Mouse (Mus musculus) heart, adult 2 months (tissue): ENCODE measurements around the gene Tbc1d15.

ENCODE experiments used
- CTCF ChIP-seq: fragments of 200-600 bp; IDR thresholded peaks from 2 replicates; pipeline ENCODE4 v1.8.1; 2022; ENCODE audit warnings: antibody characterized with exemption, mild to moderate bottlenecking, moderate library complexity
- POLR2A ChIP-seq: fragments of 200-500 bp; IDR thresholded peaks from 2 replicates; pipeline ENCODE4 v1.6.1; 2011; ENCODE audit warnings: mild to moderate bottlenecking, low read depth, low read length, control low read depth; ENCODE audit not compliant: insufficient read depth

- TF ChIP-seq POLR2A, result no peak
- TF ChIP-seq CTCF, result no peak
These were observed 10.2 kb upstream of the Tbc1d15 start for GRCm38 (mm10) chr10:115261428-115261827.
